Comparison of ENCODE assay signal across 20 mouse cellular contexts in the genomic region with DNA sequence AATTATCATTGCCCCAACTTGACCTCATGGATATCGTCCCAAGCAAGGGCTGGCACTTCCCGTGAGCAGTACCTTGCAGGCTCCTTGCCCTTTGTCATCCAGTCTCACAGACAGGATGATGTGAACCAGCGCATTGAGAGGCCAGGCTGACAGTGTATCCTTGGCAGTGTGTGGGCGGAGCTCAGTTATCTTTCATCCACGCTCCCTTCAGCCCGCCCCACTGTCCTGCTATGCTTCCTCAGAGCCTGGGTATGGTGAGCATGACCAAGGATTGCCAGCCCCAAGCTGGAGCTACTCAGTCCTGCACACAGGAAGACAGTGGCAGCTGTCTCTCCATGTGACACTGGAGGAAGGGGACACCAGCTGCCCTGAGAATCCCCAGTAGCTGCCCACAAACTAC.
A peak's percentile ranks its signal among the peaks of the same experiment; 100 is the strongest.
DNase-seq lines count a peak whose midpoint lies in the region; ATAC-seq and TF ChIP-seq lines count a peak whose summit lies in the region.
"Had no signal": no experiment of that assay in that cellular context is flagged by ENCODE, and none has a peak within 500 bp of the region (broad histone marks: within the 10 kb centered on the region; RNA-seq: fewer than 3 reads in every experiment).

No protein-coding gene starts in this region.

- TF ChIP-seq CTCF in lung, postnatal 0 days (IDR thresholded peaks at IDR 0.05): no peak

- no peak for TF ChIP-seq EP300 in lung, postnatal 0 days (IDR thresholded peaks at IDR 0.05)

- peak overlapping the region; percentile 19 for H3K9ac ChIP-seq in liver, embryonic 13.5 days
- no peak overlapping the region for H3K9ac ChIP-seq in lung, postnatal 0 days (replicated peaks; ENCODE audit: low read depth)
- H3K9ac ChIP-seq: hindbrain, embryonic 14.5 days; limb, embryonic 13.5 days had no signal

- DNase-seq in adrenal gland, postnatal 10 days: peak; percentile 39
- no peak for DNase-seq in adrenal gland, postnatal 36 days
- DNase-seq in liver, embryonic 13.5 days: peak; percentile 53
- no peak for DNase-seq in lung, postnatal 0 days (ENCODE audit: low spot score)
- DNase-seq in right cerebral cortex, adult 2 months (ENCODE audit: low spot score in 2 of 2): no peak
- DNase-seq in urinary bladder, postnatal 36 days (ENCODE audit: low spot score in 2 of 2): no peak
- DNase-seq: cerebellum, adult 11 months; gastrocnemius, postnatal 10 days; heart, adult 18-20 months; heart, postnatal 14 days; kidney, adult 11 months; right cerebral cortex, adult 18-20 months; spleen, adult 18-20 months; thymus, postnatal 14 days had no signal

- ATAC-seq in megakaryocyte, adult 5-6 weeks (ENCODE audit: poor library complexity, severe bottlenecking): no peak
- ATAC-seq in liver, embryonic 13.5 days (ENCODE audit: low read depth): peak; percentile 90
- no peak for ATAC-seq in lung, postnatal 0 days

- H3K36me3 ChIP-seq in megakaryocyte, embryonic 14.5 days (replicated peaks; ENCODE audit: low read length): peaks cover 39% of the 10 kb centered on the region
- H3K36me3 ChIP-seq in liver, embryonic 13.5 days: peaks cover 100% of the 10 kb centered on the region
- H3K36me3 ChIP-seq in lung, postnatal 0 days (ENCODE audit: insufficient read depth, low read length): peaks cover 10% of the 10 kb centered on the region

- peak overlapping the region; percentile 43; the same call in 1 of the 2 replicates for H3K27ac ChIP-seq in liver, embryonic 13.5 days
- no peak overlapping the region for H3K27ac ChIP-seq in lung, postnatal 0 days (ENCODE audit: low read length)
- H3K27ac ChIP-seq: hindbrain, embryonic 14.5 days; kidney, postnatal 0 days; limb, embryonic 13.5 days had no signal

- WGBS in liver, embryonic 13.5 days (ENCODE audit: insufficient replicate concordance): 35% methylated on average over 6 of the region's 6 CpGs
- WGBS in lung, postnatal 0 days: 68% methylated on average over 6 of the region's 6 CpGs

- peaks cover 11% of the 10 kb centered on the region for H3K4me1 ChIP-seq in megakaryocyte, embryonic 14.5 days
- peaks cover 24% of the 10 kb centered on the region for H3K4me1 ChIP-seq in liver, embryonic 13.5 days (replicated peaks)
- no peaks in the 10 kb centered on the region for H3K4me1 ChIP-seq in lung, postnatal 0 days (ENCODE audit: insufficient read depth, low read depth, low read length)
- H3K4me1 ChIP-seq: limb, embryonic 13.5 days had no signal

- no peaks in the 10 kb centered on the region for H3K27me3 ChIP-seq in megakaryocyte, embryonic 14.5 days (replicated peaks)
- H3K27me3 ChIP-seq in liver, embryonic 13.5 days: no peaks in the 10 kb centered on the region
- no peaks in the 10 kb centered on the region for H3K27me3 ChIP-seq in lung, postnatal 0 days (replicated peaks; ENCODE audit: insufficient read depth, low read length)
- H3K27me3 ChIP-seq: CH12.LX; limb, embryonic 13.5 days had no signal

- H3K9me3 ChIP-seq in megakaryocyte, embryonic 14.5 days: no peaks in the 10 kb centered on the region
- H3K9me3 ChIP-seq in liver, embryonic 13.5 days (replicated peaks): no peaks in the 10 kb centered on the region
- H3K9me3 ChIP-seq in lung, postnatal 0 days (ENCODE audit: low read length): no peaks in the 10 kb centered on the region
- H3K9me3 ChIP-seq: limb, embryonic 13.5 days had no signal

- H3K4me2 ChIP-seq in liver, embryonic 13.5 days: no peak overlapping the region
- H3K4me2 ChIP-seq in lung, postnatal 0 days (replicated peaks; ENCODE audit: low read depth, low read length): no peak overlapping the region
- H3K4me2 ChIP-seq: hindbrain, embryonic 14.5 days; limb, embryonic 13.5 days had no signal

- H3K4me3 ChIP-seq in megakaryocyte, embryonic 14.5 days (replicated peaks): peak overlapping the region; percentile 0
- H3K4me3 ChIP-seq in liver, embryonic 13.5 days (replicated peaks): no peak overlapping the region
- H3K4me3 ChIP-seq in lung, postnatal 0 days (ENCODE audit: low read depth, low read length): no peak overlapping the region
- H3K4me3 ChIP-seq: limb, embryonic 13.5 days had no signal

Comparison
In these comparisons a context has a peak if more than half of its experiments do, and no peak if none do; other contexts are left out.
1. DNase-seq: peak in adrenal gland, postnatal 10 days (single experiment) and liver, embryonic 13.5 days (single experiment); none in adrenal gland, postnatal 36 days (0 of 2), lung, postnatal 0 days (single experiment), right cerebral cortex, adult 2 months (0 of 2) and urinary bladder, postnatal 36 days (0 of 2).